Mouse (Mus musculus): ENCODE data around the gene Mgst2. TPM values are rescaled to one million over a fixed set of nuclear protein-coding genes. Genes with fewer than 3 reads are reported as not detected.

Gene Mgst2
- polyA plus RNA-seq, 2 experiments: 0.99 to 6.0 TPM

DNA sequence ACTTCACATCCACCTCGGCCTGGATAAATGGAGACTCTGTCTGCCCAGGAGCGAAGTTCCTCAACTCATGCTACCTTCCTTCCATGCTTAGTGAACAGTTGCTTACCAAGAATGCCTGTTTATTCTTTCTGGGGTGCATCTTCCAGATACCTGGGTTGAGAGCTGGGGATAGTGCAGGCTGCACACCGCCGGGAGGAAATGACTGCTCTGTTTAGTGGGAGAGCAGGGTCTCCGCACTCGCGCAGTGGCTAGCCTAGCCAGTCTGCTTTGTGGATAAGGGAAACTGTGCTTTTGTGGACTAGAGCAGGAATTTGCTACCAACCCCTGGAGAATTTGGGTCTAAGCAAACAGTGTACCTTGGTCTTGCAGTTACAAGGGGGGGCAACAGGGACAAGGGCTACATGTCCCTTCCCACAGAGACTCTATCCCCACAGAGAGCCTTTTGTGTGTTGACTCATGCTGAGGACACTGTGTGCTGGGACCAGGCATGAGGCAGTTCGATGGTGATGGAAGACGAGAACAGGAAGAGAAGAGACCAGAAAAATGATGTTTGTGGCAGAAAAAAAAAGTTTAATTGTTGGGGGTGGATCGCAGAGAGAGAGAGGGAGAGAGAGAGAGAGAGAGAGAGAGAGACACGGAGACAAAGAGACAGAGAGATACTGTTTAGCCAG is 1.9 kb downstream of the Mgst2 start:
- 79% methylated on average over 11 of the region's 11 CpGs for WGBS
- Histone ChIP-seq H3K27ac (replicated peaks; ENCODE audit: low read depth, low read length) (no peak overlapping the region), H3K27me3 (ENCODE audit: control insufficient read depth, insufficient read depth, low read length) (no peaks in the 10 kb centered on the region), H3K4me1 (ENCODE audit: control insufficient read depth, insufficient read depth, low read length) (peaks cover 8% of the 10 kb centered on the region), H3K9ac (ENCODE audit: low read depth, low read length, severe bottlenecking) (no peak overlapping the region), H3K4me3 (replicated peaks; ENCODE audit: low read length) (no peak overlapping the region), H3K9me3 (ENCODE audit: control insufficient read depth, low read length) (no peaks in the 10 kb centered on the region), H3K4me2 (replicated peaks; ENCODE audit: low read depth, low read length, severe bottlenecking) (no peak overlapping the region), H3K36me3 (ENCODE audit: control insufficient read depth, insufficient read depth, low read length) (no peaks in the 10 kb centered on the region)
- ATAC-seq (ENCODE audit: low FRiP score, low read depth): no peak
- DNase-seq (ENCODE audit: low spot score): no peak
- no peak for TF ChIP-seq POLR2A (IDR thresholded peaks at IDR 0.05; ENCODE audit: borderline replicate concordance, extremely low read depth, insufficient read depth, insufficient read length)

DNA sequence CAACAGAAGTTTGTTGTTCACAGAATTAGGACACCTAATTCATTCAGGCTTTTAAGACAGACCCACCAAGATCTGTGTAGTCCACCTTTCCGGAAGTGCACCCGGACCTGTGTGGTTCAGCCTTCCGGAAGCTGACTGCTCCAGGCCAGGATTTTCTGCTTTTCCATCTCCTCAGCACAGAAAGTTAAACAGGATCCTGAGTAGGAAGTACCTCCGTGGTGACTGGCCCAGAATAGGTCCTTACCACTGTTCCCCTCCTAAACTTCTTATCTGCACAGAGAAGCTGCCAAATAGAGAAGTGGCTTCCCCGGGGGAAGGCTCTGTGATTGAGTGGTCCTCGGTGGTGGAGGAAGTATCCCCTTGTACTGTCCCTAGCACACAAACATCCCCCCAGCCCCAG is 2.4 kb downstream of the Mgst2 start:
- TF ChIP-seq POLR2A (IDR thresholded peaks at IDR 0.05; ENCODE audit: borderline replicate concordance, extremely low read depth, insufficient read depth, insufficient read length): no peak
- no peaks in the 10 kb centered on the region for H3K36me3 ChIP-seq (ENCODE audit: control insufficient read depth, insufficient read depth, low read length)
- no peak overlapping the region for H3K27ac ChIP-seq (replicated peaks; ENCODE audit: low read depth, low read length)
- H3K27me3 ChIP-seq (ENCODE audit: control insufficient read depth, insufficient read depth, low read length): no peaks in the 10 kb centered on the region
- no peak for ATAC-seq (ENCODE audit: low FRiP score, low read depth)
- peaks cover 8% of the 10 kb centered on the region for H3K4me1 ChIP-seq (ENCODE audit: control insufficient read depth, insufficient read depth, low read length)
- H3K4me3 ChIP-seq (replicated peaks; ENCODE audit: low read length): no peak overlapping the region
- WGBS: 65% methylated on average over 6 of the region's 6 CpGs
- no peaks in the 10 kb centered on the region for H3K9me3 ChIP-seq (ENCODE audit: control insufficient read depth, low read length)
- no peak overlapping the region for H3K9ac ChIP-seq (ENCODE audit: low read depth, low read length, severe bottlenecking)
- no peak overlapping the region for H3K4me2 ChIP-seq (replicated peaks; ENCODE audit: low read depth, low read length, severe bottlenecking)
- DNase-seq (ENCODE audit: low spot score): no peak

DNA sequence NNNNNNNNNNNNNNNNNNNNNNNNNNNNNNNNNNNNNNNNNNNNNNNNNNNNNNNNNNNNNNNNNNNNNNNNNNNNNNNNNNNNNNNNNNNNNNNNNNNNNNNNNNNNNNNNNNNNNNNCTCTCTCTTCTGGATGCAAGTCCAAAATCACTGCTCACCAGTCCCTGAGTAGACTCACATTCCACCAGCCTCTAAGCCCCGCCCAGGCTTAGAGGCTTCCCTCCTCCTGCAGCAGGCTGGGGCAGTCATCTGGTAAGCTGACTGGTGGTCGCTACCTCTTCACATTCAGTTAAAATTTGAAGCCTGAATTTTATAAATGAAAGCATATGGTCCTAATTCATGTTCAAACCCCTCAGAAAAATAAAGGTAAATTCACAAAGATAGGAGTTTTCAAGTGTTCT is 8.4 kb downstream of the Mgst2 start:
- ATAC-seq (ENCODE audit: low FRiP score, low read depth) (no peak), DNase-seq (ENCODE audit: low spot score) (no peak)
- Histone ChIP-seq H3K27me3 (ENCODE audit: control insufficient read depth, insufficient read depth, low read length) (no peaks in the 10 kb centered on the region), H3K4me2 (replicated peaks; ENCODE audit: low read depth, low read length, severe bottlenecking) (no peak overlapping the region), H3K4me1 (ENCODE audit: control insufficient read depth, insufficient read depth, low read length) (no peaks in the 10 kb centered on the region), H3K9ac (ENCODE audit: low read depth, low read length, severe bottlenecking) (no peak overlapping the region), H3K9me3 (ENCODE audit: control insufficient read depth, low read length) (no peaks in the 10 kb centered on the region), H3K36me3 (ENCODE audit: control insufficient read depth, insufficient read depth, low read length) (no peaks in the 10 kb centered on the region), H3K27ac (replicated peaks; ENCODE audit: low read depth, low read length) (no peak overlapping the region), H3K4me3 (replicated peaks; ENCODE audit: low read length) (no peak overlapping the region)
- 19% methylated on average over 2 of the region's 2 CpGs for WGBS
- TF ChIP-seq POLR2A (IDR thresholded peaks at IDR 0.05; ENCODE audit: borderline replicate concordance, extremely low read depth, insufficient read depth, insufficient read length): no peak

DNA sequence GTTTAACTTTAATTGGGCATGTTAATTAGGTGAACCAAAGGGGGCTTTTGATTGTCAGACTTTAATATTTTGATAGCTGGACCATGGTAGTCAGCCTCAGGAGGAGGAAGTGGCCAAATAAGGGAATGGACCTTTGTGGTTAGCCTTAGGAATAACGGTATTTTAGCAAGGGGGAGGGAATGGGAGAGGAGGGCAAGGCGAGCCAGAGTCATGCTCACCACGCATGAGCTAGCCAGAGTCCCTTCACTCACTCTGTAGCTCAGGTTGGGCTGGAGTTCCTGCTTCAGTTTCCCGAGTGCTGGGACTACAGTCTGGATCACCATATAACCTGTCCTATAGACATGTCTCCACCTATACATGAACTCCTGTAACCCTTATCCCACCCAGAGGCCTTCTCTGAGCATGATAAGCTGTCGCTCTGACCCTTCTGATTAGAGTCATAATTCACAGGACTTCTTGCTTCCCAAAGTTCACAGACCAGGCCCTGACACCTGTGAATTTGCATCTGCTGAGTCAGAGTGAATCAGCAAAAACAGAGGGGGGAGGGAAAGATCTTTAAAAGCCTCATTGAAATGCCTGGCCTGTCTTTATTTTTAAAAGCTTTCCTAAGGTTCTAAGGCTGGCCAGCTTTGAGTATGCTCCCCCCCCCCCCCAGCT is 10.4 kb downstream of the Mgst2 start:
- no peak for TF ChIP-seq POLR2A (IDR thresholded peaks at IDR 0.05; ENCODE audit: borderline replicate concordance, extremely low read depth, insufficient read depth, insufficient read length)
- Histone ChIP-seq H3K27me3 (ENCODE audit: control insufficient read depth, insufficient read depth, low read length) (no peaks in the 10 kb centered on the region), H3K4me1 (ENCODE audit: control insufficient read depth, insufficient read depth, low read length) (no peaks in the 10 kb centered on the region), H3K27ac (replicated peaks; ENCODE audit: low read depth, low read length) (no peak overlapping the region), H3K9me3 (ENCODE audit: control insufficient read depth, low read length) (no peaks in the 10 kb centered on the region), H3K4me2 (replicated peaks; ENCODE audit: low read depth, low read length, severe bottlenecking) (no peak overlapping the region), H3K9ac (ENCODE audit: low read depth, low read length, severe bottlenecking) (no peak overlapping the region), H3K36me3 (ENCODE audit: control insufficient read depth, insufficient read depth, low read length) (no peaks in the 10 kb centered on the region), H3K4me3 (replicated peaks; ENCODE audit: low read length) (no peak overlapping the region)
- 71% methylated on average over 5 of the region's 5 CpGs for WGBS
- no peak for DNase-seq (ENCODE audit: low spot score)
- ATAC-seq (ENCODE audit: low FRiP score, low read depth): no peak

DNA sequence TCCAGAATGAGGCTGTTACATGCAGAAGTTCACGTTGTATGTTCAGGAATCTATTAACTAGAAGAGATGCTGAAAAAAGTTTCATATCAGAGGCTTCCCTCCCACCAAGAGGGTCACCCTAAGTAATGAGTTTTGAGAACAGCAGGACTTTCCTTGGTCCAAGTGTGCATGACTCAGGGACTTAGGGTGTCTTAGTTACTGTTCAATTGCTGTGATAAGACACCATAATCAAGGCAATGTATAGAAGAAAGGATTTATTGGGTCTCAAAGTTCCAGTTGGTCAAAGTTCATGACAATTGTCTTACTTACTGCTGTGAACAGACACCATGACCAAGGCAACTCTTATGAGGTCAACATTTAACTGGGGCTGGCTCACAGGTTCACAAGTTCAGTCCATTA is 10.9 kb downstream of the Mgst2 start:
- 80% methylated on average over 1 of the region's 1 CpGs for WGBS

More for the DNA sequence above, 10.9 kb downstream of the Mgst2 start:
- no peak for DNase-seq (ENCODE audit: low spot score)
- Histone ChIP-seq H3K4me2 (replicated peaks; ENCODE audit: low read depth, low read length, severe bottlenecking) (no peak overlapping the region), H3K27ac (replicated peaks; ENCODE audit: low read depth, low read length) (no peak overlapping the region), H3K4me1 (ENCODE audit: control insufficient read depth, insufficient read depth, low read length) (no peaks in the 10 kb centered on the region), H3K27me3 (ENCODE audit: control insufficient read depth, insufficient read depth, low read length) (no peaks in the 10 kb centered on the region), H3K9ac (ENCODE audit: low read depth, low read length, severe bottlenecking) (no peak overlapping the region), H3K9me3 (ENCODE audit: control insufficient read depth, low read length) (no peaks in the 10 kb centered on the region), H3K36me3 (ENCODE audit: control insufficient read depth, insufficient read depth, low read length) (no peaks in the 10 kb centered on the region), H3K4me3 (replicated peaks; ENCODE audit: low read length) (no peak overlapping the region)
- ATAC-seq (ENCODE audit: low FRiP score, low read depth): no peak
- no peak for TF ChIP-seq POLR2A (IDR thresholded peaks at IDR 0.05; ENCODE audit: borderline replicate concordance, extremely low read depth, insufficient read depth, insufficient read length)

All from limb, embryonic 14.5 days (tissue).